Mouse (Mus musculus): ENCODE measurements at regions not wholly inside any gene's neighbourhood (a gene's known extent, or its start where the extent isn't known, plus 50 kb on each side); places are given as distances from the start of the nearest gene placed in this dataset.
"Not testable (repeated sequence)": the region's sequence is repeated elsewhere in the genome, so short reads cannot be mapped to it uniquely, and the experiment has no call there.

- no peak for ATAC-seq (replicated peaks; ENCODE audit: low FRiP score, low TSS enrichment, poor library complexity, severe bottlenecking)
Measured at GRCm38 (mm10) chr14:36155757-36156156, 61.0 kb downstream of the 4930474N05Rik start.

DNA sequence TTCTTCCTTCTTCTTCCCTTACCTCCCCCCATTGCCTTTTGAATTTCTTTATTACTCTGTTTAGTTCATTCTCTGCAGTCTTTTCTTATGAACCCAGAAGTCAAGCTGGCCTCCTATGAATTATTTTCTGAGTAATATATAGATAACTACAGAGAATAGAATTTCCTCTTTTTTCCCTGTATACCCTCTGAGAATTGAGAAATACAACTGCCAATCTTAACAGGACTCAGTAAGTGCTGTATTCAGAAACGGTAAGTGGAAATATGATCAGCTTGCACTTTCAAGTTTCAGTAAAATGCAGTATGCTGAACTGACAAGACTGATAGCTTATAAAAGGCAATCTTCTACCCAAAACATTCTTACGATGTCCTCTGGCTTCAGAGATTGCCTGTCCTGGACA lies 61.5 kb downstream of the 4930474N05Rik start:
- no peak for ATAC-seq (replicated peaks; ENCODE audit: low FRiP score, low TSS enrichment, poor library complexity, severe bottlenecking)

GRCm38 (mm10) chr14:36183701-36184100 lies 89.0 kb downstream of the 4930474N05Rik start:
- ATAC-seq (replicated peaks; ENCODE audit: low FRiP score, low TSS enrichment, poor library complexity, severe bottlenecking): no peak

GRCm38 (mm10) chr14:36196517-36196916 lies 101.8 kb downstream of the 4930474N05Rik start:
- no peak for ATAC-seq (replicated peaks; ENCODE audit: low FRiP score, low TSS enrichment, poor library complexity, severe bottlenecking)

GRCm38 (mm10) chr14:36198396-36198795 lies 103.7 kb downstream of the 4930474N05Rik start:
- ATAC-seq (replicated peaks; ENCODE audit: low FRiP score, low TSS enrichment, poor library complexity, severe bottlenecking): no peak

DNA sequence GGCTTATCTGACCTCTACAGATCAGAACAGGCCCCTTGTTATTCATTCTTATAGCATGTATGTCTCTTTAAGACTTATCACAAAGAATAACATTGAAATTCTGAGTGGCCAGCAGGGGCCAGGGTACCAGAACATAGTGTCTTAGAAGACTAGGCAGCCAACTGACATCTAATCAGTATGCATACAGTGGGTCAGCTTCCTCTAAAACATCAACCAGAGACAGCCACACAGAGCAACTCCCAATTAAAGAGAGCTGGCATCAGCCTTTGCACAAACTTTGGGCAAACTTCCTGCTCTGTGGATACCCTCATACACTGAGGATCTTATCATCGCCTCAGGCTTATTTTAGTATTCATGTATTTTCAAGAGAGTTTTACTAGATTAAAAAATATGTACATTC lies 109.1 kb downstream of the 4930474N05Rik start:
- ATAC-seq (replicated peaks; ENCODE audit: low FRiP score, low TSS enrichment, poor library complexity, severe bottlenecking): no peak

DNA sequence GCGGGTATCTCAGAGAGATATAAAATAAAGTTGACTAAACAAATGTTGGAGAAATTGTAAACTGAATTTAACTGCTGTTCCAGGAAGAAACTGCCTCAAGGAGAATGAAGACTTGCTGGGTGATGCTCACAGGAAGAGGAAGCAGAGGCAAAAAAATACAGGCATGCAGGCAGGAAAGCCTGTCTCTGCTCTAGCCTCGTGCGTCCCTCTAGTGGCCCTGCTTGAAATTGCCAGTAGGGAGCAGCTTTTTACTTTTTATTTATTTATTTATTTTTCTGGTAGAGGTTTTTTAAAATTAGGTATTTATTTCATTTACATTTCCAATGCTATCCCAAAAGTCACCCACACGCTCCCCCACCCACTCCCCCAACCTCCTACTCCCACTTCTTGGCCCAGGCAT lies 118.1 kb downstream of the 4930474N05Rik start:
- ATAC-seq (replicated peaks; ENCODE audit: low FRiP score, low TSS enrichment, poor library complexity, severe bottlenecking): no peak; the same call in 1 of the 2 replicates

- no peak for ATAC-seq (replicated peaks; ENCODE audit: low FRiP score, low TSS enrichment, poor library complexity, severe bottlenecking)
Measured at GRCm38 (mm10) chr14:36245849-36246248, 151.1 kb downstream of the 4930474N05Rik start.

GRCm38 (mm10) chr14:36262126-36262525 lies 167.4 kb downstream of the 4930474N05Rik start:
- no peak for ATAC-seq (replicated peaks; ENCODE audit: low FRiP score, low TSS enrichment, poor library complexity, severe bottlenecking)

GRCm38 (mm10) chr14:36283825-36284414 lies 189.2 kb downstream of the 4930474N05Rik start:
- no peak for ATAC-seq (replicated peaks; ENCODE audit: low FRiP score, low TSS enrichment, poor library complexity, severe bottlenecking)

GRCm38 (mm10) chr14:36288697-36289286 lies 194.1 kb downstream of the 4930474N05Rik start:
- no peak for ATAC-seq (replicated peaks; ENCODE audit: low FRiP score, low TSS enrichment, poor library complexity, severe bottlenecking)

- no peak for ATAC-seq (replicated peaks; ENCODE audit: low FRiP score, low TSS enrichment, poor library complexity, severe bottlenecking)
Measured at GRCm38 (mm10) chr14:36310324-36310723, 215.6 kb downstream of the 4930474N05Rik start.

- not testable (repeated sequence) for ATAC-seq (replicated peaks; ENCODE audit: low FRiP score, low TSS enrichment, poor library complexity, severe bottlenecking)
Measured at GRCm38 (mm10) chr14:36314673-36315072, 220.0 kb downstream of the 4930474N05Rik start.

DNA sequence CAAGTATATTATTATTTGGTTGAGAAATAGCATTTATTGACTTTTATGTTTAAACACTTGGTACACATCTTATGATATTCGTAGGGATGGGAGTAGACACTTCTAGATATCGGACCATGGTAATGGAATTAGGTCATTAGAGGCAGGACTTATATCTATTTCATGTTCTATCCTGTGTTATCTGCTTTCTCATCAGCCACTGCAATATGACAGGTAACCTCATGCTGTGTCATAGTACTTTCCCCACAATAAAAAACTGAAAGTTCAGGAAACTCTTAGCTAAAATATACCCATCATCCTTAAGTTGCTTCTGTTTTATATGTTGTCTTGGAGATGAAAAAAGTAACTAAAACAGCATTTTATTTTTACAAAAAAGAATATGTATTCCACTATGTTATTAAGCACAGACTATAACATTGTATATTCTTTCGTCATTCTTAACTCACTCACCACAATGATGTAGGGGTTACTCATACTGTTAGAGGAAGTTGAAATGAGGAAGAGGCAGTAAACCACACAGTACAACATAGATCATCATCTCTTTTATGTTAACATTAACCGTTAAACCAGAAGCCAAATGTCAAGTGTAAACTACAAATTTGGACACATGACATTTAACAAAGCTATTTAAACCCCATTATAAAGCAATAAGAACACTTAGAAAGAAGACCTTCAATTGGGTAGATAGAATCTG lies 221.8 kb downstream of the 4930474N05Rik start:
- ATAC-seq (replicated peaks; ENCODE audit: low FRiP score, low TSS enrichment, poor library complexity, severe bottlenecking): peak; percentile 84

DNA sequence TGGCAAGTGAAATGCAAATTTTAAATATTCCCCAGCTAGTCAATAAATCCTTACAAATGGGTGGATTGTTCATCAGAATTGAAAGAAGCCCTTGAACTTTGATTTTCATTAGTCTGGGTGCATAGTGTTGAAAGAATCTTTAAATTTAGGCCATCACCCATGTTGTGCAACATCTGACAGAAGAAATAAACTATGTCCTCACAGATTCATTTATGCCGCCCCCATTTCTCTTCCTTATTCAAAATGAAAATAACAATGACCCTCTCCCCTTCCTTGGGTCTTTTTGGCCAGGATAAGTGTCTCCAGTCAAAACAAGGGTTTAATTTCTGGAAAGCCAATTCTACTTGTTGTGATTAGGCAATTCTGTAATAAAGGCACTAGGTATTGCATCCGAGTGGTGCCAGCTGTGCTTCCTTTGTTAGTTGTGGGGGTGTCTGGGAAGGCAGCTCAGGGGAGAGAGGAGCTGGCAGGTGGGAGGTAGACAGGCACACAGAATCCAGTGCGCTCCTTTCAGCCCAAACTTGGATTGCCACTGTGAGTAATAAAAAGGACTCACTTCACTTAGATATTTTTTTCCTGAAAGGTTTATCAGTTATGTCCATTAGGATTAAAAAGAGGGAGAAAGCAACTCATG lies 233.7 kb downstream of the 4930474N05Rik start:
- ATAC-seq (replicated peaks; ENCODE audit: low FRiP score, low TSS enrichment, poor library complexity, severe bottlenecking): no peak

DNA sequence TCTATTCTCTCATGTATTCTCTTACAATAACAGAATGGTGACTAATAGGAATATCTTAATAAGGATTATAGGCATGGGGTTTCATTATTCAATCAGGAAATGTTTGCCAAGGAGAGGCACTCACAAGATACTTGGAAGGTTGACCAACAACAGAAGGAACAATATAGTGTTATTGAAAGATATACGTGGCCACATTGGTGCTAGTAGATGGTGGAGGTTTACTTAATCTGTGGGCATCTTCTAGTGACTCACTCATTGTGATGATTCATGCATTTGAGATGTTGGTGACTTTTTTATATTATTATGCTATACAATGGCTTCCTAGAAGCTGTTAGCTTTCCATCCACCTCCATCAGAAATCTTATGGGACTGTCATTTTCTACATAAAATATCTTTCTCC lies 246.1 kb downstream of the 4930474N05Rik start:
- ATAC-seq (replicated peaks; ENCODE audit: low FRiP score, low TSS enrichment, poor library complexity, severe bottlenecking): no peak

Data from megakaryocyte-erythroid progenitor cell, adult 5-6 weeks (primary cell).